Comparison of ENCODE assay signal across 8 mouse cellular contexts in the genomic region with DNA sequence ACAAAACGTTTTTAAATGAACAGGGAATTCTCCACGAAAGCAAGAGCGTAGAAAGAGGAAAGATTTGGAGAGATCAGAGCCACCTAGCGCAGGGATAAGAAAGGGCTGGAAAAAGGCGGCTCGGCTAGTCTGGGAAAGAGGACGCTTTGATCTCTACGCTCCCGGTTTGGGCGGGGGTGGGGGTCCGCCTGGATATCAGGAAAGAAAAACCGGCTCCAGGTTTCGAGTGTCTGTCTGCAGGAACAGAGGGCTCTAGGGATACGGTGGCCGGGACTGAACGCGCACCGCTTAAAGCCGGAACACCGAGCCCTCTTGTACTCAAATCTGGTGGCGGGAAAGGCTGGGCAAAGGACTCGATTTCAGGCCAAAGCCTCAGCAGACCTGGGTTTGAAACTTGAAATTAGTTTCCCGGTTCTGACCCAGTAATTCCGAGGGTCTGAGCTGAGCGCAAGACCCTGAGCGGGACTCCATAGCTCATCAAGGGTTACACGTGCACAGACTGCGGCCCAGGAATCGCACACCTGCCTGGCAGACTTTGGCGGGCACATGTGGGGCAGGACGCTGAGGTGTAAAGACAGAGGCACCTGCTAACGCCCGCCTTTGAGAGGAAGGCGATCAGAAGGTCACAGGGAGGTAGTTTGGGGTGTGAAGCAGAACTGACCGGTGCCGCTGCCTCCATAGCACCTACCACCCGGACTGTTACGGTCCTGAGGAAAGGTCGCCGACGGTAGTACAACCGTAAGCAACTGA. TPM values are rescaled to one million over a fixed set of nuclear protein-coding genes. Genes with fewer than 3 reads are reported as not detected.
A peak's percentile ranks its signal among the peaks of the same experiment; 100 is the strongest.
DNase-seq lines count a peak whose midpoint lies in the region; ATAC-seq and TF ChIP-seq lines count a peak whose summit lies in the region.

No protein-coding gene starts in this region.

- ATAC-seq in forebrain, embryonic 12.5 days (ENCODE audit: low FRiP score): no peak
- ATAC-seq in intestine, embryonic 15.5 days: no peak
- ATAC-seq in liver, postnatal 0 days: no peak
- peak; percentile 29; the same call in 1 of the 2 replicates for ATAC-seq in neural tube, embryonic 15.5 days (ENCODE audit: low FRiP score)

- H3K4me3 ChIP-seq in forebrain, embryonic 12.5 days (replicated peaks): peak overlapping the region; percentile 50
- H3K4me3 ChIP-seq in intestine, embryonic 15.5 days (replicated peaks): peak overlapping the region; percentile 56
- peak overlapping the region; percentile 73 for H3K4me3 ChIP-seq in liver, postnatal 0 days (ENCODE audit: low read depth, low read length)
- H3K4me3 ChIP-seq in neural tube, embryonic 15.5 days (replicated peaks): peak overlapping the region; percentile 45

- H3K4me2 ChIP-seq in forebrain, embryonic 12.5 days: peak overlapping the region; percentile 97
- peak overlapping the region; percentile 98 for H3K4me2 ChIP-seq in intestine, embryonic 15.5 days (replicated peaks)
- peak overlapping the region; percentile 98 for H3K4me2 ChIP-seq in liver, postnatal 0 days (ENCODE audit: low read depth, low read length)
- peak overlapping the region; percentile 99 for H3K4me2 ChIP-seq in neural tube, embryonic 15.5 days

- peaks cover 98% of the 10 kb centered on the region for H3K27me3 ChIP-seq in forebrain, embryonic 12.5 days
- peaks cover 27% of the 10 kb centered on the region for H3K27me3 ChIP-seq in intestine, embryonic 15.5 days (replicated peaks)
- H3K27me3 ChIP-seq in liver, postnatal 0 days (ENCODE audit: insufficient read depth, low read length): peaks cover 74% of the 10 kb centered on the region
- peaks cover 92% of the 10 kb centered on the region for H3K27me3 ChIP-seq in neural tube, embryonic 15.5 days (replicated peaks)

- H3K4me1 ChIP-seq in forebrain, embryonic 12.5 days: peaks cover 48% of the 10 kb centered on the region
- peaks cover 40% of the 10 kb centered on the region for H3K4me1 ChIP-seq in intestine, embryonic 15.5 days (replicated peaks)
- H3K4me1 ChIP-seq in liver, postnatal 0 days (ENCODE audit: insufficient read depth): peaks cover 35% of the 10 kb centered on the region
- H3K4me1 ChIP-seq in neural tube, embryonic 15.5 days: peaks cover 49% of the 10 kb centered on the region

- TF ChIP-seq EP300 in liver, postnatal 0 days (IDR thresholded peaks at IDR 0.05; ENCODE audit: low read depth): no peak

- no peaks in the 10 kb centered on the region for H3K9me3 ChIP-seq in forebrain, embryonic 12.5 days
- no peaks in the 10 kb centered on the region for H3K9me3 ChIP-seq in intestine, embryonic 15.5 days
- no peaks in the 10 kb centered on the region for H3K9me3 ChIP-seq in liver, postnatal 0 days (ENCODE audit: low read length)
- H3K9me3 ChIP-seq in neural tube, embryonic 15.5 days (replicated peaks): no peaks in the 10 kb centered on the region

- under 1% methylated on average over 42 of the region's 42 CpGs for WGBS in forebrain, embryonic 12.5 days
- 2% methylated on average over 42 of the region's 42 CpGs for WGBS in intestine, embryonic 15.5 days
- 3% methylated on average over 42 of the region's 42 CpGs for WGBS in liver, postnatal 0 days (ENCODE audit: insufficient replicate concordance)
- under 1% methylated on average over 42 of the region's 42 CpGs for WGBS in neural tube, embryonic 15.5 days

- TF ChIP-seq CTCF in liver, postnatal 0 days (IDR thresholded peaks at IDR 0.05; ENCODE audit: low read depth): no peak

- peak; percentile 20 for DNase-seq in cerebellum, adult 11-12 months
- DNase-seq in cerebellum, adult 8-10 months: no peak
- DNase-seq in R1 (ENCODE audit: low read depth, low spot score): peak; percentile 36
- no peak for DNase-seq in liver, postnatal 0 days
- no peak for DNase-seq in spleen, postnatal 4 days (ENCODE audit: low spot score in 2 of 2)

- H3K27ac ChIP-seq in forebrain, embryonic 12.5 days: no peak overlapping the region
- no peak overlapping the region for H3K27ac ChIP-seq in intestine, embryonic 15.5 days
- peak overlapping the region; percentile 67 for H3K27ac ChIP-seq in liver, postnatal 0 days (ENCODE audit: low read depth)
- no peak overlapping the region for H3K27ac ChIP-seq in neural tube, embryonic 15.5 days (replicated peaks)

- 0 out of 2 replicates have a peak overlapping the region, but pooled peaks have one; percentile 25 for H3K9ac ChIP-seq in forebrain, embryonic 12.5 days
- peak overlapping the region; percentile 15 for H3K9ac ChIP-seq in intestine, embryonic 15.5 days
- peak overlapping the region; percentile 61 for H3K9ac ChIP-seq in liver, postnatal 0 days (replicated peaks)
- peak overlapping the region; percentile 47 for H3K9ac ChIP-seq in neural tube, embryonic 15.5 days (replicated peaks)

- H3K36me3 ChIP-seq in forebrain, embryonic 12.5 days (replicated peaks): no peaks in the 10 kb centered on the region
- H3K36me3 ChIP-seq in intestine, embryonic 15.5 days: no peaks in the 10 kb centered on the region
- H3K36me3 ChIP-seq in liver, postnatal 0 days (replicated peaks; ENCODE audit: insufficient read depth, low read length): no peaks in the 10 kb centered on the region
- H3K36me3 ChIP-seq in neural tube, embryonic 15.5 days: no peaks in the 10 kb centered on the region

RNA-seq across cellular contexts. Expression of gene Fam71a, which starts 19.6 kb away (rescaled TPM):
- not detected in 2 replicates for polyA plus RNA-seq in forebrain, embryonic 12.5 days (2016; fragmentation: Nextera tagmentation; extraction: Ambion mirVana)
- polyA plus RNA-seq in intestine, embryonic 15.5 days (2015; fragmentation: Nextera tagmentation; extraction: Ambion mirVana): not detected in 2 replicates
- not detected in 2 replicates for polyA plus RNA-seq in liver, postnatal 0 days (2015; fragmentation: Nextera tagmentation; extraction: Ambion mirVana)
- not detected in 2 replicates for polyA plus RNA-seq in neural tube, embryonic 15.5 days (2015; fragmentation: Nextera tagmentation; extraction: Ambion mirVana)

RNA-seq across cellular contexts. Expression of gene Atf3, which starts 33.6 kb away (rescaled TPM):
- 0.96 and 1.7 TPM in 2 replicates for polyA plus RNA-seq in forebrain, embryonic 12.5 days (2016; fragmentation: Nextera tagmentation; extraction: Ambion mirVana)
- polyA plus RNA-seq in intestine, embryonic 15.5 days (2015; fragmentation: Nextera tagmentation; extraction: Ambion mirVana): 4.1 and 4.9 TPM in 2 replicates
- polyA plus RNA-seq in liver, postnatal 0 days (2015; fragmentation: Nextera tagmentation; extraction: Ambion mirVana): 1.00 and 1.3 TPM in 2 replicates
- 1.8 and 1.9 TPM in 2 replicates for polyA plus RNA-seq in neural tube, embryonic 15.5 days (2015; fragmentation: Nextera tagmentation; extraction: Ambion mirVana)

Comparison
In these comparisons a context has a peak if more than half of its experiments do, and no peak if none do; other contexts are left out.
1. DNase-seq: peak in cerebellum, adult 11-12 months (single experiment) and R1 (single experiment); none in cerebellum, adult 8-10 months (single experiment), liver, postnatal 0 days (single experiment) and spleen, postnatal 4 days (0 of 2).
2. Peak in every context shown above with its lines, with median percentiles within 50 percentile points of each other: H3K4me2 ChIP-seq, H3K4me3 ChIP-seq and H3K9ac ChIP-seq.